Mouse (Mus musculus): ENCODE measurements around the gene Slc36a3. TPM values are rescaled to one million over a fixed set of nuclear protein-coding genes. Genes with fewer than 3 reads are reported as not detected.

The Slc36a3 gene
- total RNA-seq, 1 experiment, result not detected

DNA sequence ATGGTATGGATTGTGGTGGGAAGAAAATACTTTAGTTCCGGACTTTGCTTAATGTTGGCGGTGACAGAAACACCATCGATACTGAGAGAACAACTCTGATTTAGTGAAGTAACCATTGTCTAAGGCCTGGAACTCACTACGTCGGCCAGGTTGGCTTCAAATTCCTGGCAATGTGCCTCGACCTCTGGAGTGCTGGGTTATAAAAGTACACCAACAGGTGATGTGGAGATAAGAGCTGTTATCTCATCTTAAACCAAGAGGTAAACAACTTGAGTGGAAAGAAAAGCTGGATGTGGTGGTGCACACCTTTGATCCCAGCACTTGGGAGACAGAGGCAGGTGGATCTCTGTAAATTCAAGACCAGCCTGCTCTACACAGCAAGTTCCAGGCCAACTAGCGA lies 58.4 kb downstream of the Slc36a3 start:
- in situ Hi-C loops (cut with MboI; ENCODE audit: low sequenced_read_pairs in 2 of 2, unreplicated experiment in 2 of 2), result no loop called here
- no peak for DNase-seq (ENCODE audit: low read depth, low spot score)
- peaks cover 0 to 3% of the 10 kb centered on the region in 2 experiments; a peak in 2 of 4 replicates for H3K4me1 ChIP-seq (ENCODE audit: control insufficient read depth in 2 of 2, insufficient read depth in 2 of 2, low read length in 2 of 2, poor library complexity in 1 of 2)
- H3K27ac ChIP-seq (ENCODE audit: insufficient read depth, low read depth, low read length, poor library complexity, severe bottlenecking), result no peak overlapping the region
- no peak overlapping the region for H3K4me3 ChIP-seq (ENCODE audit: insufficient read depth in 1 of 2, low read depth in 1 of 2, low read length in 2 of 2, poor library complexity in 1 of 2, severe bottlenecking in 1 of 2)
- no peak overlapping the region for H3K9ac ChIP-seq (ENCODE audit: insufficient read depth, low read depth, low read length, poor library complexity, severe bottlenecking)
- H3K9me3 ChIP-seq (ENCODE audit: control insufficient read depth, insufficient read depth, low read depth, low read length), result no peaks in the 10 kb centered on the region
- H3K36me3 ChIP-seq (ENCODE audit: control insufficient read depth, insufficient read depth, low read length, poor library complexity, severe bottlenecking), result no peaks in the 10 kb centered on the region
- TF ChIP-seq ZNF384 (IDR thresholded peaks at IDR 0.05; ENCODE audit: low read depth, low read length) (no peak), CHD2 (IDR thresholded peaks at IDR 0.05; ENCODE audit: low read depth, low read length) (no peak)

- in situ Hi-C loops (cut with MboI; ENCODE audit: low sequenced_read_pairs in 2 of 2, unreplicated experiment in 2 of 2), result no loop called here
- no peaks in the 10 kb centered on the region for H3K9me3 ChIP-seq (ENCODE audit: control insufficient read depth, insufficient read depth, low read depth, low read length)
- peaks cover 2 to 5% of the 10 kb centered on the region in 2 experiments; a peak in 1 of 4 replicates for H3K4me1 ChIP-seq (ENCODE audit: control insufficient read depth in 2 of 2, insufficient read depth in 2 of 2, low read length in 2 of 2, poor library complexity in 1 of 2)
- H3K9ac ChIP-seq (ENCODE audit: insufficient read depth, low read depth, low read length, poor library complexity, severe bottlenecking), result no peak overlapping the region
- H3K36me3 ChIP-seq (ENCODE audit: control insufficient read depth, insufficient read depth, low read length, poor library complexity, severe bottlenecking), result no peaks in the 10 kb centered on the region
- no peak overlapping the region for H3K4me3 ChIP-seq (ENCODE audit: insufficient read depth in 1 of 2, low read depth in 1 of 2, low read length in 2 of 2, poor library complexity in 1 of 2, severe bottlenecking in 1 of 2)
- H3K27ac ChIP-seq (ENCODE audit: insufficient read depth, low read depth, low read length, poor library complexity, severe bottlenecking), result no peak overlapping the region
- no peak for TF ChIP-seq HCFC1 (IDR thresholded peaks at IDR 0.05; ENCODE audit: borderline replicate concordance, insufficient read depth, low read length)
- TF ChIP-seq MAFK (IDR thresholded peaks at IDR 0.05; ENCODE audit: insufficient read depth, low read depth, low read length), result no peak
- TF ChIP-seq ZNF384 (IDR thresholded peaks at IDR 0.05; ENCODE audit: low read depth, low read length), result no peak
- TF ChIP-seq ZC3H11A (IDR thresholded peaks at IDR 0.05; ENCODE audit: borderline replicate concordance, low read depth, low read length), result no peak
- no peak for TF ChIP-seq CHD2 (IDR thresholded peaks at IDR 0.05; ENCODE audit: low read depth, low read length)
- DNase-seq (ENCODE audit: low read depth, low spot score), result no peak
These were observed 61.6 kb downstream of the Slc36a3 start for GRCm38 (mm10) chr11:55089892-55090291.

DNA sequence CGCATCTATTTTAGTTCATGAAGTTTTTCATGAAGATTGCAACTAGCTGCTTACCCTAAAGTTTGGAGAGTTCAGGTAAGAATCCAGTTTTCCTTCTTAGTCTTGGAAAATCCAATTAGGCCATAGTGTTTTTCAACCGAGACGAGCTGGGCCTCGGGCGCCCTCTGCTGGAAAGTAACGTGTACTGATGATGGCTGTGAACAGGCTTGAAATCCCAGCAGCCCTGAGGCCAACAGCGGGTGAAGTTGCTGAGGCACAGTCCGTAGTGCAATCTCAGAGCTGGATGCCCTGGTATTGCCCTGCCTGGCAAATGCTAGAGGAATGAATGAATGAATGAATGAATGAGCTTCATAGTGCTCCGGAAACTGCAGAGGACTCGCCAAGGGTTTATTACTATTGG lies 64.5 kb downstream of the Slc36a3 start:
- TF ChIP-seq ZC3H11A (IDR thresholded peaks at IDR 0.05; ENCODE audit: borderline replicate concordance, low read depth, low read length) (peak; percentile 17; the same call in 1 of the 2 replicates), CHD2 (IDR thresholded peaks at IDR 0.05; ENCODE audit: low read depth, low read length) (no peak)
- no peaks in the 10 kb centered on the region for H3K36me3 ChIP-seq (ENCODE audit: control insufficient read depth, insufficient read depth, low read length, poor library complexity, severe bottlenecking)
- peak overlapping the region; percentile 31 for H3K9ac ChIP-seq (ENCODE audit: insufficient read depth, low read depth, low read length, poor library complexity, severe bottlenecking)
- H3K4me3 ChIP-seq (ENCODE audit: insufficient read depth in 1 of 2, low read depth in 1 of 2, low read length in 2 of 2, poor library complexity in 1 of 2, severe bottlenecking in 1 of 2), result peak overlapping the region; percentile 17 to 39; a peak in 2 of 4 replicates
- in situ Hi-C loops (cut with MboI; ENCODE audit: low sequenced_read_pairs in 2 of 2, unreplicated experiment in 2 of 2), result no loop called here
- H3K9me3 ChIP-seq (ENCODE audit: control insufficient read depth, insufficient read depth, low read depth, low read length), result no peaks in the 10 kb centered on the region
- peaks cover 2 to 5% of the 10 kb centered on the region in 2 experiments; a peak in 1 of 4 replicates for H3K4me1 ChIP-seq (ENCODE audit: control insufficient read depth in 2 of 2, insufficient read depth in 2 of 2, low read length in 2 of 2, poor library complexity in 1 of 2)
- DNase-seq (ENCODE audit: low read depth, low spot score), result peak; percentile 78
- no peak overlapping the region for H3K27ac ChIP-seq (ENCODE audit: insufficient read depth, low read depth, low read length, poor library complexity, severe bottlenecking)

DNA sequence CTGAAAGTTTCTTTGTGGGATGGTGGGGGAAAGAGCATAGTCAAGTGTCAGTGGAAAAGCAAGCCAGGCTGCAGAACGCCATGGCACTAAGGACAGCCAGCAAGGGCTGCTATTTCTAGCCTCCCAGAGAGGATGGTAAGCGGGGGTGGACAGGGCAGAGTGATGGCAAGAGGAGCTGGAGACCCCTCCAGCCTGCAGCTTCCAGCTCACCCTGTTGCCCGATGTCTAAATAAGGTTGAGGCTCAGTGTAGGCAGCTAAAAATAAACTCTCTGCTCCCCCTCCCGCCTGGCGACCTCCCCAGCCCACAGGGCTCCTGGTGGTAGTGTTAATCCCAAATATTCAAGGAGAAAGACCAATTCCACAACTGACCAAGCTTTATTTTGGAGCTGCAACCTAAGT lies 66.1 kb downstream of the Slc36a3 start:
- H3K9ac ChIP-seq (ENCODE audit: insufficient read depth, low read depth, low read length, poor library complexity, severe bottlenecking), result no peak overlapping the region
- no peak for TF ChIP-seq ZNF384 (IDR thresholded peaks at IDR 0.05; ENCODE audit: low read depth, low read length)
- no peak for TF ChIP-seq HCFC1 (IDR thresholded peaks at IDR 0.05; ENCODE audit: borderline replicate concordance, insufficient read depth, low read length)
- TF ChIP-seq CHD2 (IDR thresholded peaks at IDR 0.05; ENCODE audit: low read depth, low read length), result no peak
- no peak for TF ChIP-seq MAFK (IDR thresholded peaks at IDR 0.05; ENCODE audit: insufficient read depth, low read depth, low read length)
- no peak for TF ChIP-seq ZC3H11A (IDR thresholded peaks at IDR 0.05; ENCODE audit: borderline replicate concordance, low read depth, low read length)
- peak overlapping the region; percentile 26; the same call in 1 of the 2 replicates for H3K27ac ChIP-seq (ENCODE audit: insufficient read depth, low read depth, low read length, poor library complexity, severe bottlenecking)
- no peaks in the 10 kb centered on the region for H3K9me3 ChIP-seq (ENCODE audit: control insufficient read depth, insufficient read depth, low read depth, low read length)
- in situ Hi-C loops (cut with MboI; ENCODE audit: low sequenced_read_pairs in 2 of 2, unreplicated experiment in 2 of 2), result no loop called here
- H3K4me1 ChIP-seq (ENCODE audit: control insufficient read depth in 2 of 2, insufficient read depth in 2 of 2, low read length in 2 of 2, poor library complexity in 1 of 2), result peaks cover 2 to 5% of the 10 kb centered on the region in 2 experiments; a peak in 1 of 4 replicates
- no peaks in the 10 kb centered on the region for H3K36me3 ChIP-seq (ENCODE audit: control insufficient read depth, insufficient read depth, low read length, poor library complexity, severe bottlenecking)
- no peak for DNase-seq (ENCODE audit: low read depth, low spot score)
- no peak overlapping the region for H3K4me3 ChIP-seq (ENCODE audit: insufficient read depth in 1 of 2, low read depth in 1 of 2, low read length in 2 of 2, poor library complexity in 1 of 2, severe bottlenecking in 1 of 2)

DNA sequence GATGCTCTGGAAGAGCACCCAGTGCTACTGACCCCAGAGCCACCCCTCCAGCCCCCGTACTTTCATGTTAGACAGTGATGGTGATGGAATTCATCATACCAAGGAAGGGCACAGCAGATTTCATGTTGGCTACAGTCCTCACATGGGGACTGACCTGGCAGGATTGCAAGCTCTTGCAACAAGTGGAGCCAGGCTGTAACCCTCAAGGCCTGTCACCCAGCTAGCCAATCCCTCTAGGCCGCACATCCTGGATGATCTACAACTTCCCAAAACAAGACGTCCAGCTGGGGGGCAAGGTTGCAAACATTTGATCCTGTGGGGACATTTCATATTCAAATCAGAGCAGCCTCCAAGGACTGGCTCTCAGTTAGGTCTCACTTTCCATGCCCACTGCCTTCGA lies 66.9 kb downstream of the Slc36a3 start:
- H3K4me3 ChIP-seq (ENCODE audit: insufficient read depth in 1 of 2, low read depth in 1 of 2, low read length in 2 of 2, poor library complexity in 1 of 2, severe bottlenecking in 1 of 2), result no peak overlapping the region
- DNase-seq (ENCODE audit: low read depth, low spot score), result no peak
- in situ Hi-C loops (cut with MboI; ENCODE audit: low sequenced_read_pairs in 2 of 2, unreplicated experiment in 2 of 2), result no loop called here
- H3K9ac ChIP-seq (ENCODE audit: insufficient read depth, low read depth, low read length, poor library complexity, severe bottlenecking), result no peak overlapping the region
- no peak overlapping the region for H3K27ac ChIP-seq (ENCODE audit: insufficient read depth, low read depth, low read length, poor library complexity, severe bottlenecking)
- peaks cover 2 to 5% of the 10 kb centered on the region in 2 experiments; a peak in 1 of 4 replicates for H3K4me1 ChIP-seq (ENCODE audit: control insufficient read depth in 2 of 2, insufficient read depth in 2 of 2, low read length in 2 of 2, poor library complexity in 1 of 2)
- TF ChIP-seq MAFK (IDR thresholded peaks at IDR 0.05; ENCODE audit: insufficient read depth, low read depth, low read length), result no peak
- no peak for TF ChIP-seq ZC3H11A (IDR thresholded peaks at IDR 0.05; ENCODE audit: borderline replicate concordance, low read depth, low read length)
- TF ChIP-seq ZNF384 (IDR thresholded peaks at IDR 0.05; ENCODE audit: low read depth, low read length), result no peak
- no peak for TF ChIP-seq CHD2 (IDR thresholded peaks at IDR 0.05; ENCODE audit: low read depth, low read length)
- TF ChIP-seq HCFC1 (IDR thresholded peaks at IDR 0.05; ENCODE audit: borderline replicate concordance, insufficient read depth, low read length), result no peak
- H3K36me3 ChIP-seq (ENCODE audit: control insufficient read depth, insufficient read depth, low read length, poor library complexity, severe bottlenecking), result no peaks in the 10 kb centered on the region
- H3K9me3 ChIP-seq (ENCODE audit: control insufficient read depth, insufficient read depth, low read depth, low read length), result no peaks in the 10 kb centered on the region

Measured in ES-E14 (cell line).